Mouse (Mus musculus) urinary bladder, postnatal 10 days (tissue): ENCODE measurements around the gene Cstb.

Experiments
- DNase-seq: peaks from one replicate; pipeline ENCODE4 v3.0.0; 2022; ENCODE audit warnings: low spot score

The Cstb gene

DNA sequence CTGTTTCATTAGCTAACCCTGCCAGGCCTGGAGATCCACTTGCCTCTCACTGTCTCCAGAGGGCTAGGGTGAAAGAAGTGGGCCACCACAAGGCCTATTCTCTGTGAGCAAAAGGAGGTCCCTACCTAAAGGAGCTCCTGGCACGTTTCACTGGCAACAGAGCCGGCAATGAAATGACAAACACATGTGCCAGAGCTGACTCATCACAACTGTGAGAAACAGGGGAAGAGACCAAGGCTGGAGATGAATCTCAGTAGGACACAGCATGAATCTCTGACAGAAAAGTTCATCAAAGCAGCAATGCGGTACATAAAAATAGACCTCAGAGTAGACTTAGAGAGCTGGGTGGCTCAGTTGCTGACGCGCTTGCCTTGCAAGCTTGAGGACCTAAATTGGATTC is 7.6 kb upstream of the Cstb start:
- no peak for DNase-seq

DNA sequence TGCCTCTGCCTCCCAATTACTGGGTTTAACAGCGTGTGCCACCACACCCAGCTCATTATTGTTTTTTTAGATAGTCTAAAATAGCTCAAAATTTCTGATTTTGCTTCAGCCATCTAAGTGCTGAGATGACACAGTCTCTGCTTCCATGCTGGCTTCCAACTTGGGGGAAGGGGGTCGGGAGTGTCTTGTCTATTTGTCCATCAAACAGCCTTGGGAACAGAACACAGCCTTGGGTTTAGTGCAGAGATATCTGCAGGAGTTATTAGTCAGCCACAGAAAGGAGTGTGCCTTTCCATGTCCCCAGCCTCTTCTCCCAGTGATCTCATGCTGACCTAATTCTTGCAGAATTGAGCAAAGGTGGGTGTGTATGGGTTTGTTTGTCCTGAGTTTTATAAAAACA is 6.7 kb upstream of the Cstb start:
- DNase-seq = no peak

GRCm38 (mm10) chr10:78420929-78421328 is 4.5 kb upstream of the Cstb start:
- no peak for DNase-seq

DNA sequence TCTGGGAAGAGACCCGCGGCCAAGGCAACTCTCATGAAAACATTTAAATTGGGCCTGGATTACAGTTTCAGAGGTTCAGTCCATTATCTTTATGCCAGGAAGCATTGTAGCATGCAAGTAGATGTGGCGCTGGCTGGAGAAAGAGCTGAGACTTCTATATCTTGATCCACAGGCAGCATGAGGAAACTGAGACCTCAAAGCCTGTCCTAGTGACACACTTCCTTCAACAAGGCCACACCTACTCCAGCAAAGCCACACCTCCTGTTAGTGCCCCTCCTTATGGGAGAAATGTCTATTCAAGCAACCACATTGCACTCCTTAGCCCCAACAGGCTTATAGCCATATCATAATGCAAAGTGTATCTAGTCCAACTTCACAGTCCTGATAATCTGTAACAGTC is 2.9 kb upstream of the Cstb start:
- no peak for DNase-seq

DNA sequence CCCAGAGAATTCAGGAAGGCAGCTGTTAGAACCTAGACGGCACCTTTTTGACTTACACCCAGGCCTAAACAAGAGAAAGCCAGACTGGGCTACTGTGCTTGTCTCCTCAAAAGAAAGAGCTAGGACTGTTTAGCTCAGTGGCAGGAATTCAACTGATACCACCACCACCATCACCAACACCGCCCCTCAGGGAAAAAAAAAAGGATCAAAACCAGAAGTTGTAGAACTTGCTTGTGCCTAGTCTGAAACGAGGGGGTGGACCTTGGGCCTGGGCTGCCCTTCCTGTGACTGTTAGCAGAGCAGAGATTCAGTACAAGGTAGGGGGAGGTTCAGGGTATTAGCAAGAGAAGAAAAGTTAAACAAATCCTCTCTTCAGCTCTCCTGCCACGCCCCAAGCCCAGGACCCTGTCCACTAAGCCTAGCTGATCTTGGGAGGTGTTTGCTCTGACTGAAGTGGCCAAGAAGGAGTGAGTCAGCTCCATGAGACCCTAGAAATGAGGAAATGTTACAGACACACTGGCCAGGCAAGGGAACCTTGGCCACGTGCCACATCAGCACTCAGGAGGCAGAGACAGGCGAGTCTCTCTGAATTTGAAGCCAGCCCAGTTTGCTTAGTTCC is 757 bp downstream of the Cstb start:
- DNase-seq = no peak

DNA sequence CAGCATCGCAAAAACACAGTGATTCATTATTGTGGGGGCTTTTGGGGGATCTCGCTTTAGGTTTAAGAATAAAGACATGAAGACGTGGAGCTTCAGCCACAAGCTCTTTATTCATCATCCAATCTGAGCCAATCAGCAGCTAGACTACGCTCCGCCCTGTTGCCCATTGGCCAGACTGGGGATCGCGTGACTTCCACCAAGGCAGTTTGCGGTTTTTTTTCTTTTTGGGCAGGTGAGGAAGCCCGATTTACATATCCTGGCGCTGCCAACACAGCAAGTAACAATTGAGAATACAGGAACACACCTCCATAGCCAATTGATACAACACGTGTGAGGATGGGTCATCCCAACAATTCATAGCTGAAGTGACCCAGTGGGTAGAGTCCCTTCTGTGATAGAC is 2.6 kb downstream of the Cstb start:
- no peak for DNase-seq

DNA sequence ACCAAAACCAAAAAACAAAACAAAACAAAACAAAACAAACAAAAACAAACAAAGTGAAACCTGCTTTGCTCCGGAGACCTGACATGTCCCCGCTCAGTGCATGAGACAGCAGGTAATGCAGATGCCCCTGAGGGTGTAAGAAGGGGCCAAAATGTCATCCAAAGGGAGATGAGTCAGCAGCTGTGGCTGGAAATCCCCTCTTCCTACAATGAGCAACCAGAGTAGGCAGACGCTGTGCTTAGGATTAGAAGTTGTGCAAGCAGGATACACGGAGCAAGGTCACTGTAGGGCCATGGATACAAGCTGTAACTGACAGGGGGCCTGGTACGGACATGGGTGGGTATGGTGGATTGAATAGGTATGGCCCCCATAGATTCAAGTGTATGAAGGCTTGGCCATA is 3.7 kb downstream of the Cstb start:
- no peak for DNase-seq

DNA sequence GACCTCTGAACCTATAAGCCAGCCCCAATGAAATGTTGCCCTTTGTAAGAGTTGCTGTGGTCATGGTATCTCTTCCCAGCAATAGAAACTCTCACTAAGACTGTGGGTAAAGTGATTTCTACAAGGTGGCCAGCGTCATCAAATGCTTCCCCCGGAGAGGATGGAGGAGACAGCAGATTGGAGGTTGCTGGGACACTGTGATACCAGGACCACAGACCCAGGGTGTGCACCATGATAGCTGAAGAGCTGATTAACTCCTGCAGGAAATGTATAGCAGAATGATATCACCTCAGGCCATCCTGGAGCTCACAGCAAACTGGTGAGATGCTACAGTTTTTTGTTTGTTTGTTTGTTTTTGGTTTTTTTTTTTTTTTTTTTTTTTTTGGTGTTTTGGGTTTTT is 4.3 kb downstream of the Cstb start:
- DNase-seq = no peak

DNA sequence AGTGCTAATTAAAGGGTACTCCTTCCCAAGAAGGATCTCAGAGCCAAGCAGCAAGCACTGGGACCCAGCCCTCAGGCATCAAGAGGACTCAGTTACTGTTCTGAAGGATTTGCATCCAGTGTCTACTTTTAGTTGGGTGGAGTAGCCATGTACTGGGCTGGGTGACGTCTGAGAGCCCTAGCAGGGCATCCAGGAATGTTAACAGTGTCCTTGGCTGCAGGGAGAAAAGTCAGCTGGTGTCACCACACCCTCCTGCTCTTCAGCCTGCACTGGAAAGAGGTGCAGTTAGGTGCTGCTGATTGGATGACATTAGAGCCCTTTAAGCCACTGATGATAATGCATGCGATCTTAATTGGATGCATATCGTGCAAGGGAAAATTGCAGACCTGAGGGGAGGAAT is 7.4 kb downstream of the Cstb start:
- no peak for DNase-seq

- peak; percentile 43 for DNase-seq
Measured at GRCm38 (mm10) chr10:78438094-78438493, 12.6 kb downstream of the Cstb start.

DNA sequence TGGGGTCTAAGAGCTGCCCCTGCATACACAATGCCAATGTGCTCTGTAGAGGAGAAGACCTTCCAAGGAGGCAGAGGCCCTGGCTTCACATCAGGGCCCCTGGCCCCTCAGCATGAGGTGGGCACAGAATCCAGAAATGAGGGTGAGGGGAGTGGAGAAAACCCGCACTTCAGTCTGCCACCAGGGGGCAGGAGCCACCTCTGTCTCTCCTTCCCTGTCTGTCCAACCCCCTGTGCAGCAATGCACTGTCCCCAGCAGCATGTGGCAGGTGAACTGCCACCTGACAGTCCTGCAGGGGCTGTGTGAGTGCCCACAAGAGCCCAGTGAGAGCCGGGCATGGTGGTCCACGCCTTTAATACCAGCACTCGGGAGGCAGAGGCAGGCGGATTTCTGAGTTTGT is 14.1 kb downstream of the Cstb start:
- no peak for DNase-seq

- DNase-seq = no peak
Measured at GRCm38 (mm10) chr10:78439990-78440389, 14.5 kb downstream of the Cstb start.

DNA sequence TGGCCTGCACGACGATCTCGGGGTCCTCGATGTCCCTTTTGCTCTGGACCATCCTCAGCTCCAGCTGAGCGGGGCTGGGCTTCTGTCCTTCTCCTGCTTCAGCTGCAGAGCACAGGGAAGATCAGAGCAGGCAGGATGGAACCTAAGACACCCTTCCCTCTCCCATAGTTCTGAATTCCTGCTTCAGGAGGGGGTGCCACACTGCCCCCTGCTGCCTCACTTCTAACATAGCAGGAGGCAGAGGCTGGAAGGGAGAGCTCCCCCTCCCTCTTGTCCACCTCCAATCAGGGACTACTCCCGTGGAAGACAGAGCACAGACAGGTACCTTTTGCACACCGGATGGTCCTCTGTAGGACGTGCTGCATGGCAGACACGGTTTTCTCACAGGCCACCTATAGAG is 15.3 kb downstream of the Cstb start:
- DNase-seq = no peak

DNA sequence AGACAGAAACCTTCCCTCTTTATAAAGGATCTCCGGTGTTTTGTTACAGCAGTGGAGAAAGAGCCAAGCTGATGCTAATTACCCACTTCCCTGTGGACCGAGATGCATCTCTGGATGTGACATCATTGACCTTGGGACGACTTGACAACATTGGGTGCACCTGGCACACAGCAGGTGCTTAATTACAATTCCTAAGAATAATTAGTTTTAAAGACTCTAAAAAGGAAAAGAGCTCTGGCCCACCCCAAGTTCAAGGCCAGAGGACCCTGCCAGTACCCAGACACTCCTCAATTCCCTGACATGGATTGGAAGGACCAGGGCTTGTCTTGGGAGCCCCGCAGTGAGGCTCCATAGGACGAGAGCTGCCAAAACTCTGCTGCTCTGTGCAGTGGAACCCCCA is 16.1 kb downstream of the Cstb start:
- DNase-seq = no peak

DNA sequence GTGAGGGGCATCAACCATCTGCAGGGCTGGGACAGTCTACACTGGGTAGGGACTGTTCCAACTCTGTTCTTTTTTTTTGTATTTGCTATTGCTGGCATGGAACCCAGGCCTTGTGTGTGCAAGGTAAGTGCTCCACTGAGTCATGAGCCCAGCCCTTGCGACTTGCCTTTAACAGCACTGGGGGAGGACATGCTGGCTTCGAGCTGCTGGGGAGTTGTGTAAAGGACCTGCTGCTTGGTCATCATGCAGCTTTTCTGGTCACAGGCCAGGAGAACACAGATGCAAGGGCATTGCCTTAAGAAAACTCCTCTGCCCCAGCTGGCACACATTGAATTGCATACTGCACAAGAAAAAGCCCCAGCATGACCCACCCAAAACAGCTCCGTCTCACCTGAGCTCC is 16.8 kb downstream of the Cstb start:
- DNase-seq = no peak

GRCm38 (mm10) chr10:78446195-78446594 is 20.7 kb downstream of the Cstb start:
- DNase-seq = no peak

GRCm38 (mm10) chr10:78447396-78447795 is 21.9 kb downstream of the Cstb start:
- no peak for DNase-seq

DNA sequence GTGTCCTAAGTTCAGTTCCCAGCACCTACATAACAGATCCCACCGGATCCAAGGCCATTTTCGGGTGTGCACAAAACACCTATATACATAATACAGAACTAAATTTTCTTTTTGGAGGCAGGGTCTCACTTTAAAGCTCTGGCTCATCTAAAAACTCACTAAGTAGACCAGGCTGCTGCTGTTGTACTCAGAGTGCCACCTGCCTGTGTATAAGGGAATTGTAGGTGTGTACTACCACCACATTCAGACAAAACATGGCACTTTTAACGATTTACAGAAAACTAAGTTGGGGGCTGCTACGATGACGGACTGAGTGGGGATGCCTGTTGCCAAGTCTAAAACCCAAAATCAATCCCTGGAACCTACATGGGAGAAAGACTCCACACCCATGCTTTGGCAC is 25.3 kb downstream of the Cstb start:
- DNase-seq = no peak

- no peak for DNase-seq
Measured at GRCm38 (mm10) chr10:78452641-78453040, 27.2 kb downstream of the Cstb start.

DNA sequence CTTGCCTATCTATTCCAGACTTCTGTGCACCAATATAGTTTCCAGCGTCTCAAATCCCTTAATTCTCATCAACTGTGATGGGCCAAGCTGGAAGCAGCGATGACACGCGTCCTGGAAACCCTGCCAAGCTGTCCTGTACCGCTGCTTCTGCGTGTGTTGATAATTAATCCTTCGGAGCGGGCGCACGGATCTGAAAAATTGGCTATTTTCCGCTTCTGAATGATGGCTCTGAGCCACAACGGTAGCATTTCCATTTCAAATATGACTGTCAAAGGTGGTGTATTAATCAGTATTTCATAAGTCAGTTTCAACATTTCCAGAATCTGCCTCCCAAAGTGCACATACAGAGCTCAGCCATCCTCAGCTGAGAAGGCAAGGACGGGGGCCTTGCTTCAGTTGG is 31.2 kb downstream of the Cstb start:
- DNase-seq = no peak

- no peak for DNase-seq
Measured at GRCm38 (mm10) chr10:78457495-78458347, 32.3 kb downstream of the Cstb start.

DNA sequence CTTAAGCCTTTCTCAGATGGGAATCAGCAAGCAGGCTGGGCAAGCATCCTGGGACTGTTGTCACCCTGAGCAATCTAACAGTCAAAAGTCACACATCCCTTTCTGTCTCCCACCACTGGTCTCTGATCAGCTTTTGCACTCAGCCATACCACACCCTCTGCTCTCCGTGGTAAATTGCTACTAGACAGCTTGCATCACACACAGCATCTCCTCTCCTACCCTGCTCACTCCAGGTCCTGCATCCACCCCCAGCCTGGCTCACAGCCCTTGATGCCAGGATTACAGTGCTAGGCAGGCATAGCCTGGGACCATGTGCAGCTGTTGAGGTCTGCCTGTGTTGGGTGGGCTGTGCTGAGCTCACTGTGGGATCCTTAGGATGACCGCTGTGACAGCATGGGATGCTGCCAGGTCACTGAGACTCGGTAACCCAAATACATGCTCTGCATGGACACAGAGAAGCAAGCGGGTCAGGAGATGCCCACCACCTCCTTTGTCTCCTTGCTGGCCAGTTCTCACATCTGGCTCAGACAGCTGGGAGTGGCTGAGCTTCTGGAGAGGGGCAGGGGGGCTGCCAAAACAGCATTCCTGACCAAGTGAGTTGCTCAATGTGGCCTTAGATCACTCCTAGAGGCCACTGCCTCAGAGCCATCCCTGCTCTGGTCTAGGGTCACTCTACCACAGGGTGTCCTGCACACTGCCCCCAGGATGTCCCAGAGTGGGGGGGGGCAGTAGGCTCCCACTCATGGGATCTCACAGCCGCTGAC is 33.1 kb downstream of the Cstb start:
- no peak for DNase-seq

- DNase-seq = no peak
Measured at GRCm38 (mm10) chr10:78460463-78460862, 35.0 kb downstream of the Cstb start.
